Mouse (Mus musculus): ENCODE results near the gene Cracr2a.

Gene Cracr2a

DNA sequence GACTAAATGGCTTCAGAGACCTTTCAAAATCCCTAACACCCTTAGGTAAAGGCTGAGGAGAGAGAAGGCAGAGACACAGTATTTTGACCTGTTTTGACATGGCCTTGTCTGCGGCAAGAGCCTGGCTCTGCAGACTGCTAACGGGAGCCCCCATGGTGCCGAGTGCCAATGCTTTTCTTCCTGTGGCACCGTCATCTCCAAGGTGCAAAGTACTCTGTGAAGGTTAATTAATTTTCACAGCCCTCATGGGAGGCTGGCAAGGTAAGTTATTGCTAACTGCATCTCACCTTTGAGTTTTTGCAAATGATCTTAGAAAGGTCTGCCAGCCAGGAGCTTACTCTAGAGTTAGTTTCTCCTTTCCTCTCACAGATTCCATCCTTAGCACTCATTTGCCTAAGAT lies 57.5 kb downstream of the Cracr2a start:
- no peak for DNase-seq (ENCODE audit: low read depth in 1 of 2, low spot score in 2 of 2)

DNA sequence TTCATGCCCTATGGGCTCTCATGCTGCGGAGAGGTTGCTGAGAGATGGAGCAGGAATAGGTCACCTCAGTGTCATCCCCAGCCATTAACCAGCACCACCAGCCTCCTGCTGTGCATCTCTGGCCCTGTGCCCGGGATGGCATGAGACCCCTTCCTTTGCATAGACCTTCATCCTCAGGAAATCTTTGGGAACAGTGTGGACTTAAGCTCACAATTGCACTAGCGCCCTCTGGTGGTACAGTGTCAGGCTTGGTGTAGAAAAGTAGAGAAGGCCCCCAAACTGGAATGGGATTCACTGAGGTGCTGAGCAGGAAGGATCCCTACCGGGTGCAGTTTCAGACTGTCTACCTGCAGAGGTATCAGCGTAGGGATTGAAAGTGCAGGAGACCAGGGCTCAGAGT lies 64.0 kb downstream of the Cracr2a start:
- no peak for DNase-seq (ENCODE audit: low read depth in 1 of 2, low spot score in 2 of 2)

DNA sequence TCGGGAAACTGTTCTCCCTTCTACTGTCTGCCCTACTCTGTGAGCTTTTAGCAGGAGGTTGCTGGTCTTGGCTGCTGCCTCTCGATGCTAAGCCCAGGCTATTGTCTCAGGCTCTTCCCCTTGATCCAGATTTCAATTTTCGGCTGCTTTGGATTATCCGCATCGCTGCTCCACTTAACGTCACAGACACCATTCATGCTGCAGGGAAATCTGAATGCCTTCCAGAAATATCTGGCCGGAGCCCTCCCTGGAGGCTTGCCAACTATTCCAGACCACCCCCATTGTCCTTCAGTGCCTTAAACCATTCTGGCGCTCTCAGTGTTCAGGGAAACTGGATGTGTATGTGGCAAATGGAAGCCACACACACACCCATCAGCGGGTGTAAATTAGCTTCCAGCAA lies 66.3 kb downstream of the Cracr2a start:
- no peak for DNase-seq (ENCODE audit: low read depth in 1 of 2, low spot score in 2 of 2)

DNA sequence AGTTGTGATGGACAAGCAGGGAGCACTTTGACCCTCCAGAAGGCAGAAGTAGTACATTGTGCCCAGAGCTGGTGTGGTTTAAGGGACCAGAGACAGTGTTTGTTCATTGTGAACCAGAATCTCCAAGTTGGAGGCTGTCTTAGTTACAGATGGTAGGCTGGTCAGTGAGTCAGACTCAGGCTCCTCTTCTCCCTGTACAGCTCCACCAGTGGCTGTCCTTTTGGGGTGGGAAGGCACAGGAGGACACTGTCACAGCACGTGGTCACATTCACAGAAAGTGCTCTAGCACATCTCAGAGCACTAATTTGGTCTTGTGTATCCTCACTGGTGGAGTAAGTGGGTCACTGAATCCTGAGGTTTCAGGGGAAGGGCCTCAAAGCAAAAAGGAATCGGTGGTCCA lies 68.1 kb downstream of the Cracr2a start:
- no peak for DNase-seq (ENCODE audit: low read depth in 1 of 2, low spot score in 2 of 2)

DNA sequence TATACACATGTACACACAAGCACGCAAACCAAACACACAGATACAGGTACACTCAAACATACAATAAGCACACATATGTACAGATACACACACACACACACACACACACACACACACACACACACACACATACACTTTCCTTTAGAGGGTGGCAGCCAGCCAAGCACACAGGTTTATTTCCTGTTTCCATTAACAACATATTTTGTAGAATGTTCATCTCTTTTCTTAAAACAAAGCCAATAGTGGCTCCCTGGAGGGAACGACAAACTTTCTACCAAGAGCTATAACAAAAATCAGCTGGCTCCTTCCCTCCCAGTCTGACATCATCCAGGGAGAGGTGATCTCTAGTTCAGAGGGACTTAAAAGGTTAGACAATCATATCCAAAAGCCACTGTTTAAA lies 73.7 kb downstream of the Cracr2a start:
- DNase-seq (ENCODE audit: low read depth in 1 of 2, low spot score in 2 of 2) = no peak

DNA sequence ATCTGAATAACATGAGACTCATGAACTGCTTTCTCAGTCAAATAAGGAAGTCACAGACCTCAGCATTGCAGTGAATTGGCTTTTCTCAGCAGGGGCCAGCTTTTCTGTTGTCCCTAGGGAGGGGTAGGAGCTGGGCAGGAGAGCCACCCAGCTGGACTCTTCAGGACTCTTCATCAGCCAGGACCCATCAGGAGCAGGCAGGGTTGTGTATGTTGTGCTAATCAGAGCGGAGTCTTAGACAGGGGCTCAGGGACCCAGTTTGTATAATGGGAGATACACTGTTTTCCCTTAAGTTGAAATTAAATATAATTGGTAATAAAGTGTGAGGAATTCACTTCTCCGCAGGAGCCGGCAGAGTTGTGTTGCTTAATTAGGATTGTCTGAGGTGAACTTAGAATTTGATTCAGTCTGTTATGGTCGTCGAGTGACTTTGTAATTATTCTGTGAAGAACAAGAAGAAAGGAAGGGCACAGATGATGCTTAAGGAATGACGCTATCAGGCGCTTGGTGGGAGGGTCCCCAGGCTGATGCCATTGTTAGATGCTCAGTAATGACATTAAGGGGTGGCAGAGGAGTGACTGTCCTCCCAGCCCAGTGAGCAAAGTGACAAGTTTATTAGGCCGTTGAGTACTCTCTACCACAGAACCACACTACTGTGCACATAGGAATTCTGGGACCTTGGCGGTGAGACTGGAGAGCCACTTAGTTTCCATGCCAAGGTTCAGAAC lies 74.5 kb downstream of the Cracr2a start:
- no peak for DNase-seq (ENCODE audit: low read depth in 1 of 2, low spot score in 2 of 2)

DNA sequence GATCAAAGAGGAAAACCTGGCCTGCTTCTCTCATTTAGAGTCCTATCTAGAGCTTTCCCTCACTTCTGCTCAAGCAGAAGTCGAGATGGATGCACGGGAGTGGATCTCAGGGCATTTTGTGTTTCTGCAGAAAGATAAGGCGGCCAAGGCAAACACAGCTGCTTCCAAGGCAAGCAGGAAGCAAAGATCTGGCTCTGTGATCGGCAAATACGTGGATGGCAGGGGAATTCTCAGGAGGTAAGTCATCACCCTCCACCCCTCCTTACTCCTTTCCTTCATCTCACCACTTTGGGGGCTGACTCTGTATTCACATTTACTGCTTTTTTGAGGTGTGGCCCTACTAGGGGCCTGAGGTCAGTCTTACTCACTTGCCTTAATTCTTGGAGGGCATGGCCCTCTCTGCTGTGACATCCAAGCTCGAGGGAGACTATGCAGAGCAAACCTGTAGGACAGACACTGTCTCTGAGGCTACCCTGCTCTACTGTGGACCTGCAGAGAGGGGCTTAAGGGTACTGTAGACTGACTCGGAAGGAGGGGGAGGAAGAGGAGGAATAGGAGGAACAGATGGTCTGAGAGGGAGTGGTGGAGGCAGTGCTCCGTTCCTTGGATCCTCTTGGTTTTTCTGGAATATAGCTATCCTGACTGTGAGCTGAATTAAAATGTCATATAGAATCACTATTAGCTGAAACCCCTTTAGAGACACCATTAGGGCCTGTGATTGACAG lies 80.1 kb downstream of the Cracr2a start:
- DNase-seq (ENCODE audit: low read depth in 1 of 2, low spot score in 2 of 2) = no peak

DNA sequence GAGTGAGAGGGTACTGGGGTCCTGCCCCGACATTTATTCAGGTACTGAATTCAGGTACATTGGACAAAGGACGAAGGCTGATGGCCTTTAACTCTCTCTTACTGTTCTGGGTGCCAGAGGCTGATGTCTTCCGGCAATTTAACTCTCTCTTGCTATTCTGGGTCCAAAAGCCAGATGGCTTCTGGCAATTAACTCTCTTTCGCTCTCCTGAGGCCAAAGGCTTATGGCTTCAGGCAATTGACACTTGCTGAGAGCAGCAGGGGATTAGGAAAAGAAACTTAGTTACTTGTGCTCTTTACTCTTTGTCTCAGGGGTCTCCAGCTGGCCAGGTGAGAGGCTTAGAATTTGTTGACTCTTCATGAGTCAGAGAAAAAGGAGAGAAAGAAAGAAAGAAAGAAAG lies 94.8 kb downstream of the Cracr2a start:
- no peak for DNase-seq (ENCODE audit: low read depth in 1 of 2, low spot score in 2 of 2)

DNA sequence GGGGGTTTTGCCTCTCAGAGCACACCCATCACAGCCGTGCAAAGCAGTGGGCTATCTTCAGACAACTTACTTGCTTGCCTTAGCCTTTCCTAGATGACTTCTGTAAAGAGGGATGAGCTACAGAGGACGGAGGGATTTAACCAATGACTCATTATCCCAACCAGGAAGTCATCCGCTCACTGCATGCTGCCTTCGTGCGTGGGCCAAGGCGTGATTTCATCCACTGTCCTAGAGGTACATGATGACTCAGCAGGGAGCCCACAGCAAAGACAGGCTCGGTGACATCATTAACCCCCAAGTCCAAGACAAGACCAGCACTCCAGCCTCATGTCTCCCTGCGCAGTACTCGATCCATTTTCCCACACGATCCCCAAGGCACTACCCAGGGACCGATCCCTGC lies 96.0 kb downstream of the Cracr2a start:
- DNase-seq (ENCODE audit: low read depth in 1 of 2, low spot score in 2 of 2) = no peak

DNA sequence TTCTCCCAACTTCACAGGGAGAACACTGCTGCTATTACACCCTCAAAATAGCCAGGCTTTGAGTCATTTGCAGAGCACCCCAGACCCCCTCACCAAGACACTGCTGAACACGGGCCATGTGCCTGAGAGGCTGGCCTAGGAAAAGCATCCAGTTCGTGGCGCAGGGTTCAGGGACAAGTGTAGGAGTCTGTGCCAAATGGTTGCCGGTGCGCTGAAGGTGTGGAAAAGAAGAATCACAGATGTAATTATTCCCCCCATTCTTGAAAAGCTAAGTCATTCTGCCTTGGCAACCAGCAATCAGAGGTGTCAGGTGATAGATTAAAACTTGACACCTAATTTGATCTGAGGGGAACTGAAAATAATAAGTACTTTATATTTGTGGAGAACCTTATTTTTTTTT lies 98.3 kb downstream of the Cracr2a start:
- no peak for DNase-seq (ENCODE audit: low read depth in 1 of 2, low spot score in 2 of 2)

DNA sequence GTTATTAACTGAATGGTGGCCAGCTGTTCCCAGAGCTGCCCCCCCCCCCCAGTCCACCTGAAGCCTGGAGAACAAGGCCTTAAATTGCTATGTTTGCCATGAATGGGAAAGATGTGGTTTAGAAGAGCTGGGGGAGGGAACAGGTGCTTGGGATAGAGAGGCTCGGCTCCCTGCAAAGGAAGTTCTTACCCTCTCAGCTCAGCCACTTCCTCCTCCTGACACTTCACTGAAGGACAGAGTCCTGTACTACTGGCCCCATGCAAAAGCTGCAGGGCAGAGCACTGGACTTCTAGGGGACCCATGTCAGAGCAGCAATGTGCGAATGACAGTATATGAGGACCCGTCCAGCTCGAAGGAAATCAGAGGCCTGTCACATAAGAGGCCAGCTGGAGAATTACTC lies 98.8 kb downstream of the Cracr2a start:
- no peak for DNase-seq (ENCODE audit: low read depth in 1 of 2, low spot score in 2 of 2)

DNA sequence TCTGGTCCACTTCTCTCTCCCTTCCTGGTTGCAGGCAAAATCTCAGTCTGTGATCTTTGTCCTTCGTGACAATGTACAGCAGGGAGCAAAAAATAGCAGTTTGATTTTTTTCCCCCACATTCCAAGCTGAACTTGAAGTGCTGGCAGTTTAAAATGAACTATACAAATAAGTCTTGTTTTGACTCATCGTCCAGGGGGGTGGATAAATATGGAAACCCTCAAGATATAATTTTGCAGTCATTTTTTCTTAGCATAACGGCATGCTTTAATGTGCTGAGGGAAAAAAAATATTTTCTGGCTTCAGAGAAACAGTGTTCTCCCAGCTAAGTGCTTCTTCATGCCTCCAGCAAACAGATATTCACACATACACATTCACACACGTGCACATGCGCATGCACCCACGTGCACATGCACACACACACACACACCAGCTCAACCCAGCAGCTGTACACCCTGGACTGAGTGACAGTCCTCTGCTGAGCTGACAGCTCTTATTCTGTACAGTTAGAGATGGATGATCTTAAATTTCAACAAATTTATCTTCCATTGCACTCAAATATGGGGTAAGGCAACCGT lies 100.7 kb downstream of the Cracr2a start:
- DNase-seq (ENCODE audit: low read depth in 1 of 2, low spot score in 2 of 2) = no peak

DNA sequence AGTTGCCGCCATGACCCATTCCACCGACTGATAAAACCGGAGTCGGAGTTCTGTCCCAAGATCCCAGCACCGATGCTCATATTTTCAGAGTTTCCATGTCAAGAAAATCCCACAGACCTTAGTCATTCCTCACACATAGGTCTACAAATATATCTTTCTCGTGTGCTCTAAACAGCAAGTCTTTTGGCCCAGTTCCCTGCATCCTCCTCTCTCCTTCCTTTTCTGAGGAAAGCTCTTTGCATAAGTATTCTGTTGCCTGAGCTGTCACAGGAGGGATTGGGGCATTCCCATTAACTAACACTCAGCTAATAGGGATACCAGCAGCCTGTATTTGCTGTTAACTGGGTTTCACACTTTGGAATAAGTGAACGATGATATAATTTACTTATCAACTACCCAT lies 102.1 kb downstream of the Cracr2a start:
- DNase-seq (ENCODE audit: low read depth in 1 of 2, low spot score in 2 of 2) = no peak

DNA sequence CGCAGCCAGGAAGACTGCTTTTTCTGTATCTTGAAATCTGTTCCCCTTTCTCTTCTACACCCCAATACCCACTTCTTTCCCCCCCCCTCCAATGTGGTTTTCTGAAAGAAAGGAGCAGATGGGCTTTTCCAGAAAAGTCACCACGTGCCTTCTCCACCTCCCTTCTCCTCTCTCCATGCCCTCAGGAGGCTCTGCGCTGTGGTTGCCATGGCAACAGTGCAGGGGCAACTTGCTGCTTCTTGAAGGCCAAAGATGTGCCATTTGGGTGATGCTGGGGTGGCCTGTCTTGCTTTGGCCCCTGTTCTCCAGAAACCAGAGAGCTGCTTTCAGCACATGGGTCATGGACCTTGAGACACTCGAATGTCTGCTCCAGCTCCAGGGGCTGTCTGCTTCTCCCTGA lies 108.2 kb downstream of the Cracr2a start:
- no peak for DNase-seq (ENCODE audit: low read depth in 1 of 2, low spot score in 2 of 2)

DNA sequence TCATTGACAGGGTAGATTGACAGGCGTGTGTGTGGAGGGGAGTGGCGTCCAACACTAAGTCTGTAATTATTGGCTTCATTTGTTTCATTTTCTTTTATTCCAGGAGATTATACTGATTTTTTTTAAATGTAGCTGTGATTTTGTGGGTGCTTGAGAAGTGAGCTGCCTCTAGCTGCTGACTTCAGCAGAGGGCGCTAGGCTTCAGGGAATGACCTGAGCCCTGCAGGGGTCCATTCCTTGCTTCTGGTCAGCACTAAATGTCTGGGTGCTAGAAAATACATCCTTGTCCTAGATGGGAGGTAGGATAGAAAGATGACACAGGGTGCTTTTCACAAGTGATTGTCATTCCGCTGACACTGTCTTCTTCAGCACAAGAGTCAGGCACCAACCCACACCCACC lies 108.9 kb downstream of the Cracr2a start:
- no peak for DNase-seq (ENCODE audit: low read depth in 1 of 2, low spot score in 2 of 2)

DNA sequence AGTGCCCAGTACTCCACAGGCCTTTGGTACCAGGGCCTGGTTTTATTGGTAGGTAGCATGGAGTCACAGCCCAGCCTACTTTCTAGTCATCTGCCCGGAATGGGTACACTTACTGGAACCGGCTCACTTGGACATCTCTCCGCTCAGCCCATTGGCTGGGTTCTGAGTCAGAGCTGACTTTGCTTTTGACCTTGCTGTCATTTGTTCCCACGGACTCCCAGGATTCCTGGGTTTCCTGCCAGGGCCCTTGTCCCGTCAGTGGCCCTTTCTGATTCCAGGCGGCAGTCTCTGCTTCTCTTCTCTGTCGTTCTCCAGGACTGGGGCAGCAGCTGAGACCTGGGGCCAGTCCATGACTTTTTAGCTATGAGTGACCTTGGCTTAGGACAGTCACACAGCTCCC lies 110.9 kb downstream of the Cracr2a start:
- DNase-seq (ENCODE audit: low read depth in 1 of 2, low spot score in 2 of 2) = no peak

DNA sequence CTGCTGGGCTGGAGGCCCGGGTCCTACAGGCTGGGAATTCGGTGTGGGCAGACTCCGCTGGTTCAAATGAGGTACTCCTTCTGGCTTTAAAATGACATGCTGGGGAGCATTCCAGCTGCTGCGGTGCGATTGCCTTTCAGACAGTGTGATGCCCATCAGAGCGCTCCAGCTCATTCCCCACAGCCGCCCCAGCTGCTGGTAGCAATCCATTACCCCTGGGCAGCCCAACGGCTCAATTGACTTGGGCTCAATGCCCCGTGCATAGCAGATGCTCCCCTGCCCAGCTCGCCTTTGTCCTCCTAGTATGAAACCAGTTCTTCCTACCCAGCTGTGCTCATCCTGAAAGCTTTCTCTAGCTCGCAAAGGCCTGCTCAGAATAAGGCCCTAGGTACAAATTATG lies 115.7 kb downstream of the Cracr2a start:
- DNase-seq (ENCODE audit: low read depth in 1 of 2, low spot score in 2 of 2) = no peak

DNA sequence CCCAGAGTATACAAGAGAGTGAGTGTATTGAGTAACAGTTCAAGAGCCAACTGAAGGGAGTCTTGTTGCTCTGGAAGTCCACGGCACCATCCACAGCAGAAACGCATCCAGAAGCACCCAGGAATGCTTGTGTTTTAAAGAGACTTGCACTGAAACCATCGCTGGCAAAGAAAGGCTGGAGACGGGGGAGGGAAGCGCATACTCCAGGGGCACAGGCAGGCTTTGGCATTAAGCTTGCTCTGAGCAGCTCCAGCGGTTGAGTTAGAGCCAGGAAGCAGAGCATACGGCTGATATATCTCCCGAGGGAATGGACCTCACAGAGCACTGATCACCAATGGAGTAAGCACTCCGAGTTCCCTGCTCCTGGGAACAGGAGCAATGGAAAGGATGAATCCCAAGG lies 117.2 kb downstream of the Cracr2a start:
- no peak for DNase-seq (ENCODE audit: low read depth in 1 of 2, low spot score in 2 of 2)

DNA sequence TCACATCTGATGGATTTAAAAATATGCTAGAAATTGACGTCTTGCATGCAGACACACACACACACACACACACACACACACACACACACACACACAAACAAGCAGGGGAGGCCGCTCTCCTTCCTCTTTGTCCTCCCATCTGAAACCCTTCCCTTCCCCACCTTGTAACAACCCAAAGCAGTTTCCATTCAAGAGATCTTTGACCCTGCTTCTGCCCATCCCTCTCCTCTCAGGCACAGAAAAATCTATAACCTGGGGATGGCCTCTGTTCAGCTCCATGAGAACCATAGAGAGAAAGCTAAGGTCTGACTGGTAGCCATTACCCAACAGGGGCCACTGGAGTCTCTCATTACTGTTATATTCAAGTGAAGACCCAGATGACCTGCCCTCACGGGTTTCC lies 117.9 kb downstream of the Cracr2a start:
- no peak for DNase-seq (ENCODE audit: low read depth in 1 of 2, low spot score in 2 of 2)

DNA sequence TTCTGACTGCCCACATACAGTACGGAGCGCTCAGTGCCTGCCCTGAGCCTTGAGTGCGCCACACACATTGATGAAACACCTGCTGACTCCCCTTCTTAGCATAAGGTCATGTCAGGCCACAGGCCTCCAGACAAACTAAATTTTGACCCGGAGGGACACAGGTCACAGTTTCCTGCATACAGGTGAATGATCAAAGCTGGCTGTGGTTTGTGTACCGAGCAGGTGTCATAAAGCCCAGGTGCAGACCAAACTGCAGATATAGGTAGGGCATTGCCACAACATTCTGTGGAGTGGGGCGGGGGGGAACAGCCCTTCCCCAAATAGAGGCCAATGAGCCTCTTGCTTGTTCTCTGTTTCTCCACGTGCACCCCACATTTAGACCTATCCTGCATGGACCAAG lies 119.6 kb downstream of the Cracr2a start:
- no peak for DNase-seq (ENCODE audit: low read depth in 1 of 2, low spot score in 2 of 2)

DNA sequence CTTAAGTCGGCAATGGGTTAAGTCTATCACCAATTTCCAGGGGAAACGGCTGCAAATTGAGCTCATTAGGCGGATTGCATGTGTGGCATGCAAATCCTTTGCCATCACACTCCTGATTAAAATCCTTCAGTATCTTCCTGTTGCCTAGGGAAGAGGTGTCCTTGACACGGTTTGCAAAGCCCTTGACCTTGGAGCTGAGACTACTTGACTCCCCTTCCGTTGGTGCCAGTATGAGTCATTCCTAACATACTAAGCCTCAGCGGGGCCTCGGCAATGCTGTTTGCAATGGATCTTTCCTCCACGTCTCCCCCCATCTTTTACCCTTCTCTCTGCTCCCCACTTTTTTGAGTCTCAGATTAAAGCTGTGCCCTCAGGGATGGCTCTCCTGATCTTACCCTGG lies 122.4 kb downstream of the Cracr2a start:
- no peak for DNase-seq (ENCODE audit: low read depth in 1 of 2, low spot score in 2 of 2)

DNA sequence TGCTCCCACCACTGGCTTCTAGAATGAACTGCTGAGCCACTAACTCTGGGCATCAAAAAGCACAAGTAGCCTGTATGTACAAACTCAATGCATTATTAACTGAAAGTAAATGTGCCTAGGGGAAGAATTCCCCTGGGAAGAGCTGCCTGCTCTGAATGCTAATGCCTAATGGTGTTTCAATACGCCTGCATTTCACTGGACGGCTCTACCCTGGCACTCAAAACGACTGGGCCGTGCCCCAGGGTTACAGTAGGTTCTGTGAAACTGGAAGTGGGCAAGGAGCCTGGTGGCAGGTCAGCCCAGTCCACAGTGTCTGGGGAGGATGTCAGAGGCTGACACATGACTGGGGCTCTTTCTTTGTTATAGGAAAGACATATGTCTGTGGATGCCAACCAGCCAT lies 123.8 kb downstream of the Cracr2a start:
- no peak for DNase-seq (ENCODE audit: low read depth in 1 of 2, low spot score in 2 of 2)

All from monocyte, adult 2 months (primary cell).